Mouse (Mus musculus) gonadal fat pad, adult 2 months (tissue): ENCODE measurements around the gene Enkur. TPM values are rescaled to one million over a fixed set of nuclear protein-coding genes. Genes with fewer than 3 reads are reported as not detected.

Experiments used
- DNase-seq: peaks from one replicate; pipeline ENCODE4 v3.0.0-alpha.2; 2012; ENCODE audit warnings: low read depth
- polyA plus RNA-seq: library from polyadenylated mRNA; depleted of rRNA; stranded (reverse); fragments of >200 nt; gene quantifications from 2 replicates; pipeline ENCODE4 v1.2.3, GENCODE M21; 2012; rRNA removed

The Enkur gene
- polyA plus RNA-seq, 1 experiment: 0.39 TPM

- DNase-seq: no peak
These were observed 16.6 kb downstream of the Enkur start for GRCm38 (mm10) chr2:21188610-21189009.

- no peak for DNase-seq
These were observed 17.6 kb downstream of the Enkur start for GRCm38 (mm10) chr2:21187576-21187975.

- DNase-seq: no peak
These were observed 22.4 kb downstream of the Enkur start for GRCm38 (mm10) chr2:21182811-21183210.

DNA sequence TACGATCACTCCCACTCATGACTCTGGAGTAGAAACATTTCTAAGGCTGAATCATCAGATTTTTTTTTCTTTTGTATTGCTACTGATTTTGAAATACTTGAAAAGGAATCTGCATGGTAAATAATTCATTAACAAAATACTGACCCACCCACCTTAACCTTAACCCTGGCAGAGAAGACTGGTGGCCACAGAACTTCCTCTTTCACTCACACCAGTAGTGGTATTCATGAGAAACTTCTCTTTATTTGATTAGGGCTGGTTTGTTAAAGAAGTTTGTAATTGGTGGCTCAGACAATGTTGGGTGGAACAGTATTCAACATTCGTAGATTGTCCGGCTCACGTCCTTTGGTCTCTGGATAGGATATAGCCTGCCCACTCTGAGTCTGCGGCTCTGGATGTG is 26.0 kb downstream of the Enkur start:
- DNase-seq: no peak

- DNase-seq: no peak
These were observed 32.4 kb downstream of the Enkur start for GRCm38 (mm10) chr2:21172797-21173196.

GRCm38 (mm10) chr2:21167916-21168315 is 37.2 kb downstream of the Enkur start:
- DNase-seq: no peak

DNA sequence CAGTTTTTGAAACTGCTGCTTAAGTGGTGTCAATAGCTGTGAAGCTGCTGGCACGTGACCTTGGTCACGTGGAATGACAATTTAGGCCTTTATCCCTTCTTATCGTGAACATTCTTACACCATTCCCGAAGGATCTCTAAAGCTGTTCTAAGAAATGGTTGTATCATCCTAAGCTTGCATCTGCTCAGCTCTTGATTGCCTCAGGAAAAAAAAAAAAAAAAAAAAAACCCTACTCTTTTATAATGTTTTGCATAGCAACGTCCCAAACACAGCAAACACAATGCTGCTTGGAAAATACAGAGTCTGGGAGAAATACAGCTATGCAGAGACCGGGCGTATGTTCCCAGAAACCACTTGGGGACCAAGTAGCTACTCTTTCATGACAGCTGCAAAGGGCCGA is 40.9 kb downstream of the Enkur start:
- DNase-seq: no peak

GRCm38 (mm10) chr2:21153469-21153868 is 51.7 kb downstream of the Enkur start:
- DNase-seq: no peak

- DNase-seq: no peak
These were observed 58.0 kb downstream of the Enkur start for GRCm38 (mm10) chr2:21147169-21147568.

DNA sequence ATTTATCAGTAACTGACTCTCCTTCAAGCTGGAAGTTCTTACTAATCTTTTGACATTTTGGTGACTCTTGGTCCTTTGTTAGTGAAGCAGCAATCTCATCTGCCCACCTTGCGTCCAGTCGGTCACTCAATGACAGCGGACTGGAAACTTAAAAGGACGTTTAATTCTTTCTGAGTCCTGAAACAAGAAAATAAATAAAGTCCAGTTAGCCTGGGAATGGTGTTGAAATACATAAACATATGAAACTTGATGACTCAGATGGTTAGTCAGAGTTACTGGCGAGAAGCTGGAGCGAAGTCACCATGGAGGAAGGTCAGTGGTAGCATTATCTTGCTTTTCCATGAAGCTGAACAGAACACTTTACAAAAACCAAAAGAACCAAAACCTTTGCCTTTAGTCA is 58.7 kb downstream of the Enkur start:
- DNase-seq: no peak

GRCm38 (mm10) chr2:21142616-21143015 is 62.5 kb downstream of the Enkur start:
- DNase-seq: no peak

DNA sequence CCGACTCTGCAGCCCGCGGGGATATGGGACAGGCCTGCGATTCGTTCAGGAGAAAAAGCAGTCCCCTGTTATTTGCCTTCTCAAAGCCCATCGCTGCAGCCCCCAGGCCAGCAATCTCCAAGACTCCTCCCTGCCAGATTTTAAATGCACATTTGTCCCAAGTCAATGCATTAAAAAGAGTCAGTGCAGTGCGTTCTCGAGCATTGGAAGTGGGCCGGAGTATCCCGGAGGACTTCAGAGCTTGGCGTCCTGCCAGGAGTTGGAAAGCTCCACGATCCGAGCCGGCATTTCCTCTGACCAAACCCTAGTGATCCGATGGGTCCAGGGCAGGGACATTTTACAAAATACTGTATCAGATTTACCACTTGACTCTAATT is 63.0 kb downstream of the Enkur start:
- DNase-seq: no peak

DNA sequence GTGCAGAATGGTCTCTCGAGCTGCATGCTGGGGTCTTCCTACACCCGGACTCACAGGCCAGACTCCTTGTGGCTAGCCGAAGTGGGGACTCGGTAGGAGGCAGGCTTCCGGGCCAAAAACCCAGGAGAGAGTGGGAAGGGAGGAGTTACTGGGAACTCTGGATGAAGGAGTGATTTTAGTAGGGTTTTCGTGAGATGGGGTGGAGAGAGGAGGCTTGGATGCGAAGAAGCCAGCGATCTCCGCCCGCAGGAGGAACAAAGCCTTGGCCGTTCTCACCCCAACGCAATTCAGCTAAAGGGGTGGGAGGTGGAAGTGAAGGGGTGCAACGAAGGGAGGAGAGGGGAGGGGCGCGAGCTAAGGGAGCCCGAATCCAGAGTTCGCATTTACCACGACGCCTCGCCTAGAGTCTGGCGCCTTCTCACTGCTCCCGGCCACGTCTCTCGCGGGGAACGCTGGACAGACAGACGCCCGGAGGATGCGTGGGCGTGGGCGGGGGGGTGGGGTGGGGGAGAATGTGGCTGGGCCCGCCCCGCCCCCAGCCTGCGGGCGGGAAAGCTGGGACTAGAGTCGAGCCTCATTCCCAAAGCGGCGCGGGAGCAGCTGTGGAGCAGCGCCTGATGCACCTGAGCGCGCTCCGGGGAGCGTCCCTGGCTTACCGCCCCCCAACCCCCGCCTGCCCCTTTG is 63.5 kb downstream of the Enkur start:
- no peak for DNase-seq

GRCm38 (mm10) chr2:21141189-21141519 is 64.0 kb downstream of the Enkur start:
- DNase-seq: no peak

Other genes with a start within 250 kb of the Enkur start
- 15.4 and 31.3 TPM in 2 replicates for gene Arhgap21, start 236.5 kb downstream of the Enkur start, polyA plus RNA-seq
- gene Thnsl1, start 359 bp upstream of the Enkur start, polyA plus RNA-seq: 5.9 and 6.2 TPM in 2 replicates
- gene Gpr158, start 162.2 kb upstream of the Enkur start, polyA plus RNA-seq: not detected in 2 replicates